Mouse (Mus musculus) cerebellum, adult 2 months (tissue): ENCODE measurements at regions not wholly inside any gene's neighbourhood (a gene's known extent, or its start where the extent isn't known, plus 50 kb on each side); places are given as distances from the start of the nearest gene placed in this dataset.

Experiments used
- CTCF ChIP-seq: fragments of 200-500 bp; IDR thresholded peaks from 2 replicates; pipeline ENCODE4 v1.5.1; 2011; ENCODE audit warnings: low read depth, mild to moderate bottlenecking, control low read depth, low read length, moderate library complexity, borderline replicate concordance; ENCODE audit not compliant: insufficient read depth
- POLR2A ChIP-seq: fragments of 200-500 bp; IDR thresholded peaks from 2 replicates; pipeline ENCODE4 v1.6.1; 2011; ENCODE audit warnings: low read length, control low read depth, borderline replicate concordance; ENCODE audit not compliant: insufficient read depth

DNA sequence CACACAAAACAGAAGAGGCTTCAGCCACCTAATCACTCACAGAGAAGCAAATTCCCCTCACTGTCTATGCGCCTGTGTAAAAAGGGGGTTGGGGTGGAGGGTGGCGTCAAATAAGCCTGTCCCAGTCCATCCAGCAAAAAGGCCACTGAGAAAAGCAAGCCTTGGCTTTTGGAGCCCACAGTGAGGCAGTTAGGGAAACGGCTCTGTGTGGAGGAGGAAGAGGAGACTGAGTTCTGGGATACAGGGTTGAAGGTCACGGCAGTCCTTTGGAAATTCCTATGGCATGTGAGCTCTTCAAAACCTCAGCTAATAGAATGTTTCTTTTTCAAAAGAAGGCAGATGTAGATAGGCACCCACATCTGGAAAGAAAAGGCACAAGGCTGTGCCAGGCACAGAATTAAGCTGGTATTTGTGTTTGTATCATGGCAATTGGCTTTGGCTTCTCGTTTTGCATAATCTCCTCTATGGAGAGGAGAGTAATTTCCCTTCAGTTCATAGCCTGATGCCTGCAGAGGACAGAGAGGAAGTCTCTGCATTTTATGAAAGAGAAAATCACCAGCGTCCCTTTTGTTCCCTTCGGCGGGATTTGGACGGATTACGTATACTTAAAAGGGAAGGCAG is 319.3 kb downstream of the Sorl1 start:
- TF ChIP-seq CTCF (no peak), POLR2A (no peak)
